Comparison of ENCODE assay signal across 19 mouse cellular contexts in the genomic region with DNA sequence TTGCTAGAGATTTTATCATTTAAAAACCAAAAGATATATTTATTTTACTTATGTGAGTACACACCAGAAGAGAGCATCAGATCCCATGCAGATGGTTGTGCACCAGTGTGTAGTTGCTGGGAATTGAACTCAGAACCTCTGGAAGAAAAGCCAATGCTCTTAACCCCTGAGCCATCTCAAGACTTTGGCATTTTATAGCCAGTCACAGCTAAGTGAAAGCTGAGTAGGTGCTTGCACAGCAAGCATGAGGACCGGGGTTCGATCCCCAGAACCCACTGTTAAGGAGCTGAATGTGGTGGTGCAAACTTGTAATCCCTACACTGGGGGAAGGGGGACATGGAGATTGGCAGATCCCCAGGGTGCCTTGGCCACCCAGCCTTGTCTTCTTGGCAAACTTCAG.
"Had no signal": no experiment of that assay in that cellular context is flagged by ENCODE, and none has a peak within 500 bp of the region (broad histone marks: within the 10 kb centered on the region; RNA-seq: fewer than 3 reads in every experiment).

No protein-coding gene starts in this region.

- H3K4me1 ChIP-seq: midbrain, embryonic 10.5 days; midbrain, embryonic 12.5 days; stomach, embryonic 15.5 days had no signal

- ATAC-seq: liver, postnatal 0 days; lung, postnatal 0 days; midbrain, embryonic 16.5 days had no signal

- H3K4me2 ChIP-seq: liver, embryonic 15.5 days; lung, embryonic 15.5 days; midbrain, embryonic 12.5 days; neural tube, embryonic 12.5 days; stomach, embryonic 15.5 days had no signal

- DNase-seq: liver, postnatal 0 days; lung, adult 2 months; lung, postnatal 14 days; lung, postnatal 36 days; midbrain, embryonic 14.5 days; right cerebral cortex, postnatal 14 days; thymus, postnatal 25 days; thymus, postnatal 4 days had no signal

- H3K27me3 ChIP-seq: lung, embryonic 15.5 days; midbrain, embryonic 12.5 days; neural tube, embryonic 12.5 days; stomach, embryonic 15.5 days had no signal

- H3K36me3 ChIP-seq: liver, embryonic 15.5 days; lung, embryonic 15.5 days; midbrain, embryonic 10.5 days; midbrain, embryonic 12.5 days; neural tube, embryonic 12.5 days; stomach, embryonic 15.5 days had no signal

- H3K9ac ChIP-seq: liver, embryonic 15.5 days; liver, postnatal 0 days; lung, embryonic 15.5 days; midbrain, embryonic 12.5 days; neural tube, embryonic 12.5 days; stomach, embryonic 15.5 days had no signal

- H3K9me3 ChIP-seq: liver, embryonic 15.5 days; lung, embryonic 15.5 days; midbrain, embryonic 10.5 days; midbrain, embryonic 12.5 days; neural tube, embryonic 12.5 days; stomach, embryonic 15.5 days had no signal

- H3K4me3 ChIP-seq: liver, embryonic 15.5 days; lung, embryonic 15.5 days; midbrain, embryonic 10.5 days; midbrain, embryonic 12.5 days; myocyte; neural tube, embryonic 12.5 days; stomach, embryonic 15.5 days had no signal

- H3K27ac ChIP-seq: liver, embryonic 15.5 days; lung, embryonic 15.5 days; macrophage; midbrain, embryonic 10.5 days; midbrain, embryonic 12.5 days; neural tube, embryonic 12.5 days; stomach, embryonic 15.5 days; stomach, postnatal 0 days had no signal
